Mouse (Mus musculus) forebrain, embryonic 14.5 days (tissue): ENCODE data around the gene Bloc1s2. TPM values are rescaled to one million over a fixed set of nuclear protein-coding genes. Genes with fewer than 3 reads are reported as not detected.
"Not testable (repeated sequence)": the region's sequence is repeated elsewhere in the genome, so short reads cannot be mapped to it uniquely, and the experiment has no call there.

Experiments used
- ATAC-seq: fragments of 200-750 bp; cut with Nextera tagmentation; 2 replicates; pipeline ENCODE4 v1.8.0; 2017; ENCODE audit warnings: mild to moderate bottlenecking, moderate library complexity
- DNase-seq: peaks from one replicate; pipeline ENCODE4 v3.0.0-alpha.2; 2015; ENCODE audit warnings: low spot score
- H3K27ac ChIP-seq: fragments of 300-500 bp; sonication (generic); 2 replicates; pipeline ENCODE4 v1.5.1; 2014; ENCODE audit warnings: low read depth, mild to moderate bottlenecking, control low read depth, low read length, moderate library complexity
- H3K27me3 ChIP-seq: fragments of 300-500 bp; sonication (generic); replicated peaks from 2 replicates; pipeline ENCODE4 v1.6.1; 2014; ENCODE audit warnings: low read length, control low read depth, mixed read lengths; ENCODE audit not compliant: control insufficient read depth, insufficient read depth
- H3K36me3 ChIP-seq: fragments of 300-500 bp; sonication (generic); 2 replicates; pipeline ENCODE4 v1.6.1; 2014; ENCODE audit warnings: low read length, control low read depth; ENCODE audit not compliant: control insufficient read depth, insufficient read depth
- H3K4me1 ChIP-seq: fragments of 300-500 bp; sonication (generic); 2 replicates; pipeline ENCODE4 v1.6.1; 2014; ENCODE audit warnings: antibody characterized with exemption, low read length, control low read depth; ENCODE audit not compliant: control insufficient read depth, insufficient read depth
- H3K4me2 ChIP-seq: fragments of 300-500 bp; sonication (generic); 2 replicates; pipeline ENCODE4 v1.6.1; 2014; ENCODE audit warnings: mild to moderate bottlenecking, control low read depth, low read length
- H3K4me3 ChIP-seq: fragments of 300-500 bp; sonication (generic); 2 replicates; pipeline ENCODE4 v1.5.1; 2014; ENCODE audit warnings: low read depth, low read length, control low read depth
- H3K9ac ChIP-seq: fragments of 300-500 bp; sonication (generic); 2 replicates; pipeline ENCODE4 v1.6.1; 2014; ENCODE audit warnings: mild to moderate bottlenecking, low read length, control low read depth, moderate library complexity
- H3K9me3 ChIP-seq: fragments of 300-500 bp; sonication (generic); replicated peaks from 2 replicates; pipeline ENCODE4 v1.6.1; 2016; ENCODE audit warnings: low read length, control low read depth, mixed read lengths; ENCODE audit not compliant: control insufficient read depth
- WGBS: fragments of 180-500 bp; shearing (Covaris S2); extraction: QIAGEN DNeasy Blood & Tissue Kit; methylation state at CpG from one replicate; pipeline ENCODE4 v1.1.7; 2014; 5-methylcytosine and 5-hydroxymethylcytosine counted together
- polyA plus RNA-seq: library from polyadenylated mRNA; unstranded; fragments of >200 nt; fragmentation: Nextera tagmentation; extraction: Ambion mirVana; gene quantifications from 2 replicates; pipeline ENCODE4 v1.2.1, GENCODE M21; 2014

The Bloc1s2 gene
- polyA plus RNA-seq, 1 experiment from 2014 or later: 165 TPM

GRCm38 (mm10) chr19:44135960-44136485 lies 10.2 kb downstream of the Bloc1s2 start:
- H3K9ac ChIP-seq: peak overlapping the region; percentile 41; the same call in 1 of the 2 replicates
- peaks cover 6% of the 10 kb centered on the region for H3K4me1 ChIP-seq
- peak overlapping the region; percentile 63 for H3K4me2 ChIP-seq
- no peak overlapping the region for H3K27ac ChIP-seq
- peak overlapping the region; percentile 56 for H3K4me3 ChIP-seq
- ATAC-seq: peak; percentile 42
- no peaks in the 10 kb centered on the region for H3K9me3 ChIP-seq
- H3K36me3 ChIP-seq: peaks cover 39% of the 10 kb centered on the region
- no peak for DNase-seq
- H3K27me3 ChIP-seq: no peaks in the 10 kb centered on the region
- 33% methylated on average over 7 of the region's 7 CpGs for WGBS

DNA sequence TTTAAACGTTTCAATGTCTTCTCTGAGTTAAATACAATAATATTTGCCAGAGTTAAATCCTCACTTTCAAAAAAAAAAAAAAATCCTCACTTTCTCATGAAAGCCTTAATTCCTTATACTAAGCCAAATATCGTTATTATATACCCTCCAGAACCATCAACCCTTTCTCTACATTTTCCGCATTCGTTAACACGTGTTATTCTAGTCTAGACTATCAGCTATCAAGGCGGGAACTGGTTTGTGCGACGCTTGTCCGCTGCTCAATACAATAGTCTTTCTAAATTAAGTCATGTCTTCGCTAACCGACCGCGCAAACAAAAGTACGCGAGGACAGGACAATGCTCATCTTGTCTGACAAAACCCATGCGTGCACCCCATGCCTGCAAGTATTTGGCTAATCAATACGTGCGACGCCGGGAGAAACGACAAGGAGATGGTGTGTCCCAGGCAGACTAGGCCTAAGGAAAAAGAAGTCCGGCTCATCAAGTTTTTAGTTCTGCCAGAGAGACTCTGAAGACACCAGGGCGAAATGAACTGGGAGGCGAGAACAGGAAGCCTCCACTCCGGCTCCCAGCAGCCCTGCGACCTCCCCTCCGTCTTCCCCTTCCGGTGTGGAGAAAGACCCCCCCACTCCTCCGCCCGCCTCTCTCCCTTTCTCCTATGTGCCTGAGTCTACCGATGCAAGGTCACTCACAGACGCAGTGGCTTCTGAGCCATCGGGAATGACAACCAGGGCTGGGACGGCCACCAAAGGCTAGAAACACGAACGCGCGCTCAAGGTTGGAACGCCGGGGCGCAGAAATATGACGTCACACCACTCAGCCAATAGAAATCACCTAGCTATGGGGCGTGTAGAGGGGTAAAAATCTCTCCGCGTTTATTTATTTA lies 10.9 kb downstream of the Bloc1s2 start, which contains the start of gene Cwf19l1:
Gene Cwf19l1, minus strand, starts transcription at position 805 of the 888 bp plus-strand sequence.
- peaks cover 41% of the 10 kb centered on the region for H3K36me3 ChIP-seq
- peak within 1 kb of the TSS; percentile 81 for H3K4me2 ChIP-seq
- under 1% methylated on average over 45 of the region's 45 CpGs for WGBS
- peak; percentile 96 for ATAC-seq
- H3K4me1 ChIP-seq: peaks cover 6% of the 10 kb centered on the region
- peak; percentile 96 for DNase-seq
- peak within 1 kb of the TSS; percentile 65 for H3K9ac ChIP-seq
- H3K27ac ChIP-seq: peak within 1 kb of the TSS; percentile 93
- H3K4me3 ChIP-seq: peak within 1 kb of the TSS; percentile 56
- no peaks in the 10 kb centered on the region for H3K9me3 ChIP-seq
- no peaks in the 10 kb centered on the region for H3K27me3 ChIP-seq

DNA sequence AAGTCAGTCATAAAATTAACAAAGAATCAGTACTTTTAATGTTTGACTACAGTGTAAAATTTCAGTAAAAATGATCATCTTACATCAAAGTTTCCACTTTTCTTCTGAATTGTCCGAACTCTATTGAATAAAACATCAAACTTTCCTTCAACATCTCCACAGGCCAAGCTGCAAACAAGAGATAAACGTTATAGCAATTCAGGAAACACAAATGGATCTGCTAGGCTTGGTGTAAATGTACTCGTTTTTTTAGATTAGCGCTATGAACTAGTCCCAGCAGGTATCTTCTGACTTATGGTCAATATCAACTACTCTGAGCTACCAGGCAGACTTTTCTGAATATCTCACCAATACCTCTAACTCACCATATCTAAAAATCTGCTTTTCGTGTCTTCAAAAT lies 13.3 kb downstream of the Bloc1s2 start:
- ATAC-seq: no peak
- Histone ChIP-seq H3K4me2 (no peak overlapping the region), H3K27me3 (no peaks in the 10 kb centered on the region), H3K9ac (no peak overlapping the region), H3K36me3 (peaks cover 41% of the 10 kb centered on the region), H3K4me1 (peaks cover 6% of the 10 kb centered on the region), H3K27ac (no peak overlapping the region), H3K9me3 (no peaks in the 10 kb centered on the region), H3K4me3 (no peak overlapping the region)
- WGBS: 94% methylated on average over 5 of the region's 5 CpGs
- DNase-seq: no peak

GRCm38 (mm10) chr19:44128560-44128959 lies 17.7 kb downstream of the Bloc1s2 start:
- DNase-seq (no peak), ATAC-seq (no peak)
- Histone ChIP-seq H3K4me1 (no peaks in the 10 kb centered on the region), H3K9ac (no peak overlapping the region), H3K27ac (no peak overlapping the region), H3K27me3 (no peaks in the 10 kb centered on the region), H3K4me3 (no peak overlapping the region), H3K9me3 (no peaks in the 10 kb centered on the region), H3K4me2 (no peak overlapping the region), H3K36me3 (peaks cover 81% of the 10 kb centered on the region)
- WGBS: 88% methylated on average over 2 of the region's 2 CpGs

- Histone ChIP-seq H3K27me3 (no peaks in the 10 kb centered on the region), H3K4me1 (no peaks in the 10 kb centered on the region), H3K27ac (no peak overlapping the region), H3K4me2 (no peak overlapping the region), H3K36me3 (peaks cover 87% of the 10 kb centered on the region), H3K9me3 (no peaks in the 10 kb centered on the region), H3K9ac (no peak overlapping the region), H3K4me3 (no peak overlapping the region)
- DNase-seq (no peak), ATAC-seq (no peak)
- 96% methylated on average over 10 of the region's 10 CpGs for WGBS
These were observed 18.3 kb downstream of the Bloc1s2 start for GRCm38 (mm10) chr19:44127729-44128497.

DNA sequence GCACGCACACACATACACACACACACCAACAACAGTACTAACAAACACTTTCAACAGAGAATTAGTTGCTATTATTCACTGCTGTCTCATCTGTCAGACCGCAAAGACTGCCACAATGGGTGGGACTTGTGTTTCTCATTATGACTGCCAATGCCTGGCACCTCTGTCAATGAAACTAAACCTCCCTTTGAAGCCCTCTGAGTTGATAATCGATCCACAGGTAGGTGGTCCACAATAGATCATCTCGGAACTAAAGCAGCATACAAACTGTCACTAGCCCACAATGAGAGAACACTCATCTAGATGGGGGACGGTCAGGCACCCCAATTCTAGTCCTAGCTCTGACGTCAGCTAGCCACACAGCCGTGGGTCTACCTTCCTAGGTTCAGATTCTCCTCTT lies 25.1 kb downstream of the Bloc1s2 start:
- no peak for DNase-seq
- ATAC-seq: no peak
- Histone ChIP-seq H3K4me2 (no peak overlapping the region), H3K27me3 (no peaks in the 10 kb centered on the region), H3K9ac (no peak overlapping the region), H3K4me3 (no peak overlapping the region), H3K4me1 (no peaks in the 10 kb centered on the region), H3K36me3 (peaks cover 89% of the 10 kb centered on the region), H3K27ac (no peak overlapping the region), H3K9me3 (no peaks in the 10 kb centered on the region)
- 94% methylated on average over 7 of the region's 7 CpGs for WGBS

DNA sequence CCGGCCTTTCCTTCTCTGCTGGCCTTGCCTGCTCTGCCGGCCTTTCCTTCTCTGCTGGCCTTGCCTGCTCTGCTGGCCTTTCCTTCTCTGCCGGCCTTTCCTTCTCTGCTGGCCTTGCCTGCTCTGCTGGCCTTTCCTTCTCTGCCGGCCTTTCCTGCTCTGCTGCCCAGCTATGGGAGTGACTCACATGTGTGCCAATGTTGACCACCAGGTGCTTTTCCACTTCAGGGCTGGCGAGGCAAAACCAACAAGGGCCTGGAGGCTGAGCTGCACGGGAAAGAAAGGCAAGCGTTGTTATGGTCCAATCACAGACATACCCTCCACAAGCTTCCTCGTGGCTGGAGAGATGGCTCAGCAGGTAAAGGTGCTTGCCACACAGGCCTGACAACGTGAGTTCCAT lies 25.6 kb downstream of the Bloc1s2 start:
- H3K4me2 ChIP-seq, DNase-seq, H3K27me3 ChIP-seq, H3K4me3 ChIP-seq, H3K9ac ChIP-seq, ATAC-seq, H3K9me3 ChIP-seq, H3K4me1 ChIP-seq, H3K27ac ChIP-seq: not testable (repeated sequence)
- 86% methylated on average over 7 of the region's 9 CpGs for WGBS
- H3K36me3 ChIP-seq: peaks cover 89% of the 10 kb centered on the region

- Histone ChIP-seq H3K27me3 (no peaks in the 10 kb centered on the region), H3K9me3 (no peaks in the 10 kb centered on the region), H3K36me3 (peaks cover 83% of the 10 kb centered on the region), H3K4me3 (no peak overlapping the region), H3K4me2 (no peak overlapping the region), H3K27ac (no peak overlapping the region), H3K9ac (no peak overlapping the region), H3K4me1 (no peaks in the 10 kb centered on the region)
- DNase-seq: no peak
- no peak for ATAC-seq
These were observed 28.5 kb downstream of the Bloc1s2 start for GRCm38 (mm10) chr19:44117793-44118192.
